Mouse (Mus musculus): ENCODE results near the gene Zbed3.

Gene Zbed3

DNA sequence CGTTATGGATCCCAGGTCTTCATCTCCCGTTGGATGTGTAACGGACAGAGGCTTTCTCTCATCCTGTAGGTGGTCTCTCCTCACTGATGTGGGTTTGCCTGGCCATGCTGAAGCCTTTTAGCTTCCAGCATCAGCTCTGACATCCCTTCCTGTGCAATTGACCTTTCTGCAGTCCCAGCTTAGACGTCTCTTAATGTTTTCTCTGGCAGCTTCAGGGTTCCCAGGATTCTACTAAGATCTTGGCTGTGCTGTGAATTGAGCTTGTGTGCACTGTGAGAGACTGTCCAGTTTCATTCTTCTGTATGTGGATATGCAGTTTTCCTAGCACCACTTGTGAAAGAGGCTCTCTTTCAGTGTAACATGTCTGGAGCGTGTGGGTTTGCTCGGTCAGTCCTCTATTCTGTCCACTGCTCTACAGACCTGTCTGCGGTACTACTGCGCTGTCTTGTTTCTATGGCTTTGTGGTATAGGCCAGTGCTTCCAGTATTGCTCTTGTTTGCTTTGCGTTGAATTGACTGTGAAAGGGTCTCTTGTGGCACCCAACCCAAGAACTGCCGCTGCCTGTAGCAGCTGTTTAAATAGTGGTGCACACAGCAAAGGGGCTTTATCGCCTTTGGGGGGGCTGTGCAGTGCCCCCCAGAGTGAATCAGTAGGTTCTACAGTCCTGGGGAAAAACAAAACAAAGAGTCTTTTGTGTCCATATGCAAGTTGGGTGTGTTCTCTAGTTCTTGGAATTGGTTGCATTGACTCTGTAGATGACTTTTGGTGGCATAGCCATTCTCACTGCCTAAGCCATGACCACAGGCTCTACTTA, 8.9 kb downstream of the Zbed3 start:
- WGBS: 68% methylated on average over 11 of the region's 11 CpGs

DNA sequence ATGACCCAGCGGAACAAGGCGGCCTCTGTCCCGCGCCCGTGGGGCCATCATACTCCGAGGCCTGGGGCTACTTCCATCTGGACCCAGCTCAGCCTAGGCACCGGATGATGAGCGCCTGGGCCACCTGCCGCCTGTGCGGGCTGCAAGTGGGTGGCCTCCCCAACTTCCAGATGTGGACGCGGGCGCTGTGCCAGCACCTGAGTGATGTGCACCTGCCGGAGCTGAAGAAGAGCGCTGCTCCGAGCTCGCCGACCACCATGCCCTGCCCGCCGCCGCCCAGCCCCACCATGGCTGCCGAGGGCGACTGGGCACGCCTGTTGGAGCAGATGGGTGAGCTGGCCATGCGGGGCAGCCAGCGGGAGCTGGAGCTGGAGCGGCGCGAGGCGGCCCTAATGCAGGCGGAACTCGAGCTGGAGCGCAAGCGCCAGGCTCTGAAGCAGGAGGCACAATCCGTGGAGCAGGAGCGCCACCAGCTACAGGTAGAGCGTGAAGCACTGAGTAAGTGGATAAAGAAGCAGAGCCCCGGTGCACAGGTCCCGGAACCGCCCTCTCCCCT, 12.8 kb downstream of the Zbed3 start:
- WGBS: 79% methylated on average over 40 of the region's 40 CpGs

DNA sequence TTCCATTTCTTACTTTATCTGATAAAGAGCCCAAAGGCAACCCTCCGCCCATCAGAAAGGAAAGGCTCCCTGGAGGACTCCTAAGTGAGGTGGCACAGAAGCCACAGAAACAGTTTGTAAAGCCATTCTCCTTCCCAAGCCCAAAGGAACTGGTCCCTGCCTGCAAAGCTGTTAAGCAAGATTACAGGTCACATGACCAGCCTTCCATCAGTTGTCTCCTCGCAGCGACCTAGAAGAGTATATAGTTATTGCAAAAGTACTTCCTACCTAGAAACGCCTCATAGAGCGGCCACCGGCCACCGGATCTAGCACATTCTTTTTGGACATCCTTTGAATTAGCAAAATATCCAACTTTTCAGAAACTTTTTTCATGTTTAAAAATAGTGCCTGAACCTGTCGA, 20.1 kb downstream of the Zbed3 start:
- 90% methylated on average over 8 of the region's 8 CpGs for WGBS

DNA sequence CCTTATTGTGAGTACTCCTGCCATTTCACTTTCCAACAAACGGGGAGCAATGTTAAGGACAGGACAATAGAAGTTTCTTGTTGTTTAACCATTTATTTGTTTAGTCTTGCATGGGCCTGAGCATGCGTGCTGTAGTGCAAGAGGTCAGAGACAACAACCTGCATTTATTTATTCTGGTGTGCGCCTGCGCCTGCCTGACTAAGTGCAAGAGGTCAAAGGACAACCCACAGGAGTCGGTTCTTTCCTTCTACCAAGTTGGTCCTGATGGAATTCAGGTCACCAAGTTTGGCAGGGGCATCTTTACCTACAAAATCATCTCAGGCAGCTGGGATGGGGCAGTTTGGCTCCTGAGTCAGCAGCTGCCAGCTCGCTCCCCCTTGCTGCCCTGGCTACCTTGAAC, 22.5 kb downstream of the Zbed3 start:
- WGBS: 78% methylated on average over 6 of the region's 6 CpGs

DNA sequence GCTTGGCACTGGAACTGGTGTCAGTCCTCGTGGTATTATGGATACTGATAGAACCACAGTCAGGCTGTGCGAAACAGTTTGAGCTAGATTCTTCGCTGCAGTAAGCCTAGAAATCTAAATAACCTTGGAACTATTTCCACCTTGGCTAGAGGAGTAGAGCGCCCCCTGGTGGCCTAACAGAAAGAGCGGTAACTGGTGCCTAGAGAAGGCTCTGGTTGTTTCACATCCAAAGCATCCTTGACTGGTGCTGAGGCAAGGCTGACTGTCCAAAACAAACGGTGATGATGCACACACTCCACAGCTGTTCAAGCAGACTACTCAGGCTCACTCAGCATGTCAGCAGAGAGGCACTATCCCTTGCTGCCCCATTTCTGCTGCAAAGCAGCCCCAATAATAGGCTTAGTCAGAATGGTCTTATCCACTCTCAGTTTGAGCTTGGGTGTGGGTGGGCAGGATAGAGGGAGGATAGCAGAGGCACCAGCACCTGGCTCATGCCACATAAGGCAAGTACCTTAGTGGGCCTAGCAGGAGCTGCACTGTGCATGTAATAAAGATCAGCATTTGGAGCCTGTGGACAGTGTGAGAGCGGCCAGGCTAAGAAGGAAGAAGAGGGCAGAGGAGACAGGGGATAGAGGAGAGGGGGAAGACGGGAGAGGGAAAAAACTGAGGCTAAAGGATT, 23.7 kb downstream of the Zbed3 start:
- 22% methylated on average over 8 of the region's 8 CpGs for WGBS

DNA sequence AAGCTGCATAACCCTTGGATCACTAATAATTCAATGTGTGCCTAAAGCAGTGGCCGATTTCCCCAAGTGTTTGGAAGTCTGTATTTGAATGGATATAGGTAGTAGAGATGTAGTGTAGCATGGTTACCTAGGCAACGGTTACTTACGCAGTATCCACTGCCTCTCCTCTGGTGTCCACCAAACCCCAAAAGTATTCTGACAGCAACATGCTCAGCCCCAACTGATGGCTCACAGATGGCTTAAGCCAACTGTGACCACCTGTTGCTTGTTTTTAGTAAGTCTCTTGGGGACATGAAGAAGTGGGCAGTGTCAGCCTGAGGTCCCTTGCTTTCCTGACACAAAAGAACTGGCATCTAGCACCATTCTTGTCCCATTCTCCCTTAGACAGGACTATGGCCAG, 25.1 kb downstream of the Zbed3 start:
- 63% methylated on average over 3 of the region's 3 CpGs for WGBS

DNA sequence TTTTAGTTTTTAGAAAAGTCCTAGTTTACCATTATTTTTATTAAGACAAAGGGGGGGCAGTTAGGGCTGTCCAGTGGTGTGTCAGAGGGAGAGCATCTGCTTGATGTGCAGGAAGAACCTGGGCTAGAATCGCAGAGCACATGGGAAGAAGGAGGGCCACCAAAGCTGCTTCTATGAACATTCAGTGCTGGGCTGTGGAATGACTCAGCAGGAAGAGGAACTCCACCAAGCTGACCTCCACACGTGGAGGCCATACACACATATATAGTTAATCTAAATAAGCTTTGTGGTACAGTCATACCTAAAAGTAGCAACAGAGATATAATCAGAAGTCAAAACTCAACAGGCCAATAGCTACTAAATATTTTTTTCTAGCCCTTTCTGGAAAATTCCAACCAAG, 34.8 kb downstream of the Zbed3 start:
- 80% methylated on average over 2 of the region's 2 CpGs for WGBS

DNA sequence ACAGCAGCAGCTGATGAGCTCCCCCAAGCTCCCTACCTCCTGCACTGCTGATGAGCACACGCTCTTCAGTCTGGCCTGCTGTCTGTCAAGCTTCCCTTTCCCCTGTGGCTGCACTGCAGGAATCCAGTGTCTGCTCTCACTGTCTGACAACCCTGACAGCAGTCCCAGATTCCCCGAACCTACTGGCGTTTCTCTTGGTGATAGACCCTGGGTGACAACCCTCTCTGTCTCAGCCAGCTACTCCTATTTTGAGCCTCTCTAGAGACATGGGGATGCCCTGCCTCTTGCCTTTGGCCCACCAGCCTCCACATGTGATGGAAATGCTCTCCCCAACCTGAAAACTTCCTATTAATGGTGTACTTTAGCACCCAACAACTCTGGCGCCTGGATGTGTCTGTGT, 40.0 kb downstream of the Zbed3 start:
- 95% methylated on average over 4 of the region's 4 CpGs for WGBS

DNA sequence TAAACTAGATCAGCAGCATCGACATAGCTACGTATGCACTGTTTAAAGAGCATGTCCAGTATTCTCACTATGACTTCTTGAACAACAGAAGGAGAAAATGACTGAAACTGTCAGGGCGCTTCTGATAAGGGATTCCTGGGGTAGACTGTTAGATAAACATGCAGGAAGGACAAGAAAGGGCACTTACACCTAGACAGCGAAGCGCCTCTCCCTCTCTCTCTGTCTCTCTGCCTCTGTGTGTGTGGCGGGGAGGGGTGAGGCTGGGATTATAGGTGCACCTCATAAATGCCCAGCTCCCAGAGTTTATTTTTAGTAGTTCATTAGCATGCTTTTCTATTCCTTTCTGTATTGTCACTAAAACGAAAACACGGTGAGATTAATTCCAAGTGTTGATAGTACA, 42.9 kb downstream of the Zbed3 start:
- 92% methylated on average over 8 of the region's 8 CpGs for WGBS

DNA sequence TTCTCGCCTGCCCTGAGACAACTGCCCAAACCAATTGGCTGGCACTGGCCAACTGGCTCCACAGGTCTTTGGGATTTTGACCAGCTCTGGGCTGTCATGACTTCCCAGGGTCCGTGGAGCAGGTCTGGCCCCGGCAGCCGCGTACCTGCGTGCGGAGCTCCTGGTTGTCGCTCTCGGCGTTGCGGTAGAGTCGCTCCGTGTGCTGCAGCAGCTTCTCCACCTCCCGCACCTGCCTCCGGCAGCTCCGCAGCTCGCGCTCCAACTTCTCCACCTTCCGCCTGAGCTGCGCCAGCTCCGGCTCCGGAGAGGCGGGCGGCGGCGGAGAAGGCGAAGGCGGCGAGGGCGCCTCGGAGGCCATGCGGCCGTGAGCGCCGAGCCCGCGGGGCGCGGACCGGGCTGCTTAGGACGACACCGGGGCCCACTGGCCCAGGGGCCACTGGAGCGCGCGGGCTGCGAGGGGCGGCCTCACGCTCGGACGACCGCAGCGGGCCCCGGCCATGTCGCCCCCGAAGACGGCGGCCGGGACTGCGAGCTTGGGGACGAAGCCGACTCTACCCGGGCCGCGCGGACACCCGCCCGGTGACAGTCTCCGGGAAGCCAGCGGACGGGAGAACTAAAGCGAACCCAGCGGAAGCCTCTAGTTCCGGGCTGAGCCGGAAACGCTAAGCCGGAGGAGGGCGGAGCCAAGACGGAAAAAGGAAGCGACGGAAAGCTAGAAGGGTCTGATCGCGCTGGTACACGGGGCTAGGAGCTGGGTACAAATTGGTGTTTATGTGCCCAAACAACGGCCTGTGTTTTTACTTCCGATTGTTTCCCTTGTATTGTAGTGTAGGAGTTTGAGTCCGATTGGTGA, 51.5 kb downstream of the Zbed3 start, which contains the start of gene Aggf1:
Gene Aggf1 (minus strand): TSS at position 652 of the 853 bp plus-strand sequence.
- WGBS: under 1% methylated on average over 86 of the region's 86 CpGs

DNA sequence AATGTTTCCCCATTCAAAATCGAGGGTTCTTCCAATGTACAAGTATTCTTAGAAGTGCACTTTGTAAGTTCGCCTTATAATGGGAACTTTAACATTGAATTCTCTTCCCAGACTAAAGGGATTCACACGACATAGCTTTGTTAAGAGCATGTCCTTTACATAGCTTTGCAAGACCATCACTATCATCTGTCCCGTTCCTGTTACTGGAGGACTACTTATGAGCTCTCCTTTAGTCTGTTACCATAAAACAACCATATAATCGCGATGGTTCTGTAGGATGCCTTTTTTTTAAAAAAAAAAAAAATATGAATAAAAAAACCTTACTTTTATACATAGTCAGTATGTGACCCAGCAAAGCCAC, 52.1 kb downstream of the Zbed3 start:
- WGBS: 14% methylated on average over 6 of the region's 6 CpGs

DNA sequence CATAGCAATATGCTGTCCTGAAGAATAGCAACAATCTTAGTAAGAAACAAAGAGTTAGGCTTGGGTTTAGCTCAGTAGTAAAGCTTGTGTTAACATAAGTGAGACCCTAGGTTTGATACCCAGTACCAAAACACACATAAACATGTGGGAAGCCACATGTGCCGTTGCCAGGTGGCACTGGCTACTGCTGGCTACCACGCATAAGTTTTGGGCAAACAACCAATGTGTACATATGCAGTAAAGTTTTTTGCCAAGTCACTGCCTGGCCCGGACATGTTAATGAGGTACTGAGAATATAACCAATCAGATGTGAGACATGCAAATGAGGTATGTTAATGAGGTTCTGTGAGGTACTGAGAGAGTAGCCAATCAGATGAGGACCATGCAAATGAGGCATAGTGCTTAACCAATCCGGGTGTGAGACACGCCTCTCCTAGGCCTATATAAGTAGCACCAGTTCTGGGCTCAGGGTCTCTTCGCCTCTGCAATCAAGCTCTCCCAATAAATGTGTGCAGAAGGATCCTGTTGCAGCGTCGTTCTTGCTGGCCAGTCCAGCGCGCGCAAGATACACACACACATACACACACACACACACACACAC, 53.4 kb downstream of the Zbed3 start:
- WGBS: 95% methylated on average over 11 of the region's 11 CpGs

DNA sequence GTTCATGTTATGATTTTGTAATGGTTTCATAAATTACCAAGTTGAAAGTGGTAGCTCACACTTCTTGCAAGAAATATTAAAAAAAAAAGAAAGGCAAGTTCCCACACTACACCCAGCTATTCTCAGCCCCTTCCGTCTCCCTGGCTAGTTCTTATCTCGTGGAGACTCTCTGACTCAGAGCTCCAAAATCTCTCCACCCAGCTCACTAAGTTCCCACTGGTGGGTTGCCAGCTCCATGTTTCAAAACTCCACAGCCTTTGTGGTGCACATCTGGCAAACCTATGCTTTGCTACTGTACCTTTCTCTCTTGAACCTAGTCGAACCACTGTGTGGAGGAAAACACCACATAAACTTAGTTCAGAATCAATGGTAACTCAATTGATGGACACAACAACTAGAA, 55.3 kb downstream of the Zbed3 start:
- 84% methylated on average over 3 of the region's 3 CpGs for WGBS

DNA sequence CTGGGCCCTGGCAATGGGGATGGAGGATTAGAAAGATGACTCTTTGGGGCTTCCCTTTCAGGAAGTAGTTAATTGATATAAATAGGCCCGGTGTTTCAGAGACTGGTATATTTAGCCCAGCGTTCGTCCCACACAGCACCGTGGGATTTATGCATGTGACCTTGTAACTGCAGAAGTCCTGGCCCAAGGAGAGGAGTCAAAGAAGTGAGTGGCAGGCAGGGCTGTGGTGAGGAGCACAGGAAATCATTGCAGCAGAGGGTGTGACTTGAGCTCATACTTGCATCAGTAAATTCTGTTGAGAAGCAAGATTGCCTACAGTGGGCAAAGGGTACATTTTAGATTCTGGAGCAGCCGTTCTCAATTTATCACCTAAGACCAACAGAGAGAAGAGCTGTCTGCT, 59.0 kb downstream of the Zbed3 start:
- 70% methylated on average over 5 of the region's 5 CpGs for WGBS

Data from cerebral cortex, adult 2 months (tissue).